Mouse (Mus musculus) C2C12 (cell line): Measurements from ENCODE around the gene AC129217.1. TPM values are rescaled to one million over a fixed set of nuclear protein-coding genes. Genes with fewer than 3 reads are reported as not detected.
A peak's percentile ranks its signal among the peaks of the same experiment; 100 is the strongest.

ENCODE experiments used
- H3K27me3 ChIP-seq: one replicate; pipeline ENCODE4 v1.6.1; 2011; ENCODE audit not compliant: control insufficient read depth, insufficient read depth, insufficient read length
- H3K36me3 ChIP-seq: one replicate; pipeline ENCODE4 v1.6.1; 2011; ENCODE audit not compliant: control insufficient read depth, insufficient read depth
- H3K4me3 ChIP-seq: one replicate; pipeline ENCODE4 v1.5.1; 2011; ENCODE audit warnings: mild to moderate bottlenecking, control low read depth; ENCODE audit not compliant: poor library complexity, insufficient read depth, severe bottlenecking
- H3K79me2 ChIP-seq: one replicate; pipeline ENCODE4 v1.6.1; 2011; ENCODE audit not compliant: control insufficient read depth, insufficient read depth
- H3K79me3 ChIP-seq: one replicate; pipeline ENCODE4 v1.6.1; 2011; ENCODE audit warnings: low read depth, control low read depth
- H3ac ChIP-seq: one replicate; pipeline ENCODE3; 2011; ENCODE audit warnings: low read depth; ENCODE audit not compliant: control insufficient read depth, insufficient read length
- CEBPB ChIP-seq: IDR thresholded peaks from one replicate; pipeline ENCODE4 v1.6.1; 2011; ENCODE audit warnings: low read depth, mild to moderate bottlenecking, control low read depth, moderate library complexity
- CTCF ChIP-seq: IDR thresholded peaks from one replicate; pipeline ENCODE4 v1.5.1; 2011; ENCODE audit not compliant: control insufficient read depth, insufficient read depth, insufficient read length
- FOSL1 ChIP-seq: IDR thresholded peaks from one replicate; pipeline ENCODE4 v1.8.0; 2011; ENCODE audit warnings: mild to moderate bottlenecking, low read length; ENCODE audit not compliant: poor library complexity, insufficient read depth, severe bottlenecking
- MAX ChIP-seq: IDR thresholded peaks from one replicate; pipeline ENCODE4 v1.6.1; 2011; ENCODE audit warnings: mild to moderate bottlenecking, control low read depth
- MYOD1 ChIP-seq: IDR thresholded peaks from one replicate; pipeline ENCODE4 v1.6.1; 2011; ENCODE audit warnings: low read depth; ENCODE audit not compliant: control insufficient read depth, insufficient read length
- MYOG ChIP-seq: IDR thresholded peaks from one replicate; pipeline ENCODE4 v1.6.1; 2011; ENCODE audit not compliant: control insufficient read depth, insufficient read length; ENCODE audit errors: extremely low read depth
- USF1 ChIP-seq: IDR thresholded peaks from one replicate; pipeline ENCODE4 v1.6.1; 2011; ENCODE audit warnings: low read depth, mild to moderate bottlenecking, control low read depth, moderate library complexity
- polyA plus RNA-seq: library from polyadenylated mRNA; unstranded; fragments of >200 nt; fragmentation: generic; extraction: Trizol; gene quantifications from one replicate; pipeline ENCODE4 v1.2.1, GENCODE M21; 2012; ENCODE audit warnings: missing spikeins

AC129217.1 gene
- polyA plus RNA-seq, 1 experiment, result 0.54 TPM

DNA sequence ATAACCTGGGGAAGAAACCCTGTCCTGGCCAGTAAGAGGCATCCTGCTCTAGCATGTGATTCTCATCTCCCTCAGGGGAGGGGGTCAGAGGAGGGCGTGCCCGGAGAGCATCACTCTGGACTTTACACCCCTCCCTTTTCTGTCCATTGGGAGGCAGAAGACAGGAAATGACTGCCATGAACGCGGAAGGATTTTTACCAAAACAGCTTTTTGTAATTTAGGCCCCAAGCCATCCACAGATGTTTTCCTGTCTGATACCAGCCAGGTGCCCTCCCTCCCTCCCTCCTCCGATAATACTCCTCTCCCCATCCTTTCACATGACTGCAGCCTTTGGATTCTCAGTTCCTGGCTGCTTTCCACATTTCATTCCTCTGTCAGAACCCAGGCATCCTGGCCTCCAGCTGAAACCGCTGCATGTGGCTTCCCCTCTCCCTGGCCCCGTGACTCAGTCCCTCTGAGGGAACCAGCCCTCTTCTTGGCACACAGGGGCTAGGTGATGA lies 20.9 kb downstream of the AC129217.1 start, which contains the start of gene Lrrn4cl:
Lrrn4cl (plus strand) TSS at position 367 of the 500 bp plus-strand sequence.
- no peaks in the 10 kb centered on the region for H3K79me3 ChIP-seq
- no peak within 1 kb of the TSS for H3ac ChIP-seq
- no peaks in the 10 kb centered on the region for H3K27me3 ChIP-seq
- peaks cover 31% of the 10 kb centered on the region for H3K36me3 ChIP-seq
- H3K79me2 ChIP-seq, result no peaks in the 10 kb centered on the region
- TF ChIP-seq USF1, result peak; percentile 43
- TF ChIP-seq MYOD1, result no peak
- TF ChIP-seq MYOG, result no peak
- H3K4me3 ChIP-seq, result no peak within 1 kb of the TSS

- peaks cover 19% of the 10 kb centered on the region for H3K36me3 ChIP-seq
- H3ac ChIP-seq, result no peak overlapping the region
- H3K79me3 ChIP-seq, result no peaks in the 10 kb centered on the region
- TF ChIP-seq CTCF (no peak), MYOD1 (no peak), MAX (no peak), FOSL1 (no peak), USF1 (no peak), CEBPB (no peak), MYOG (no peak)
- H3K4me3 ChIP-seq, result no peak overlapping the region
- H3K79me2 ChIP-seq, result no peaks in the 10 kb centered on the region
- no peaks in the 10 kb centered on the region for H3K27me3 ChIP-seq
Measured at GRCm38 (mm10) chr19:8851639-8852038, 22.1 kb downstream of the AC129217.1 start.

GRCm38 (mm10) chr19:8852236-8852928 lies 22.8 kb downstream of the AC129217.1 start:
- TF ChIP-seq MYOD1 (no peak), CTCF (no peak), MAX (no peak), CEBPB (no peak), MYOG (no peak), USF1 (no peak)
- H3K79me2 ChIP-seq, result no peaks in the 10 kb centered on the region
- H3K36me3 ChIP-seq, result peaks cover 11% of the 10 kb centered on the region
- no peak overlapping the region for H3K4me3 ChIP-seq
- no peak overlapping the region for H3ac ChIP-seq
- no peaks in the 10 kb centered on the region for H3K27me3 ChIP-seq
- H3K79me3 ChIP-seq, result no peaks in the 10 kb centered on the region

DNA sequence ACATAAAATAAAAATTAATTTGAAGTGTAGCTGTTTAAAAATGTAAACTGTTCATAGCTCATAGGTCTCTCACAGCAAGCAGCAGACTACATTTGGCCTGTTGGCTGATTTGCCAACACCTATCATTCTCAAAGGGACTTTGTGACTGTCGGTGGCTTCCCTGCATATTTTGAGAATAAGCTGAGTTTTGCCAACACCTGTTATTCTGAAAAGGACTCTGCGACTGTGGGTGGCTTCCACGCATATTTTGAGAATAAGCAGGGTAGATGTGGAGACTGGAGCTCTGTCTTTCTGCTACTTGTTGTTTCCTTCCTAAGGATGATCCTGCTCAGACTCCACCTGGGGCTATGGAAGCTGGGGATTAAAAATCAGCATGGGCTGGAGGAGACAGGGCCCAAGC lies 23.5 kb downstream of the AC129217.1 start:
- no peaks in the 10 kb centered on the region for H3K27me3 ChIP-seq
- TF ChIP-seq USF1, result no peak
- TF ChIP-seq MYOG, result no peak
- TF ChIP-seq CEBPB, result no peak
- no peak for TF ChIP-seq CTCF
- no peak for TF ChIP-seq MYOD1
- TF ChIP-seq FOSL1, result no peak
- no peak for TF ChIP-seq MAX
- no peaks in the 10 kb centered on the region for H3K79me3 ChIP-seq
- peaks cover 7% of the 10 kb centered on the region for H3K36me3 ChIP-seq
- no peaks in the 10 kb centered on the region for H3K79me2 ChIP-seq
- H3K4me3 ChIP-seq, result no peak overlapping the region
- no peak overlapping the region for H3ac ChIP-seq

DNA sequence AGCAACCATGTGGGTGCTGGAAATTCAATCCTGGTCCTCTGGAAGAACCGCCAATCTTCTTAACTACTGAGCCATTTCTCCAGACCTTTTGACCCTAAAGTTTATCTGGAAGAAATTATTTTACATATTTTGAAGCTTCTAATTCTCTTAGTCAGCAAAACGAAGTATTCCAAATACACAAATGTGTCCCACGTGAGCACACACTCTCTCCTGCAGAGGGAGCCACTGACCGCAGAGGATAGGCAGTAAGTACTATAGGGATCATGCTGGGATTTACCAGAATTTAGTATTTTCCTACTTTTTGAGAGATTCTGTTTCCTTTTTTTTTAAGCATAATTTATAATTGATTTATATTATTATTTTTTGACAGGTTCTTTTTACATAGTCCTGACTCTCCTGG lies 28.1 kb downstream of the AC129217.1 start:
- H3K79me2 ChIP-seq, result no peaks in the 10 kb centered on the region
- H3K4me3 ChIP-seq, result no peak overlapping the region
- peak; percentile 16 for TF ChIP-seq CTCF
- no peak for TF ChIP-seq MAX
- peak; percentile 79 for TF ChIP-seq USF1
- no peak overlapping the region for H3ac ChIP-seq
- H3K79me3 ChIP-seq, result no peaks in the 10 kb centered on the region
- H3K27me3 ChIP-seq, result no peaks in the 10 kb centered on the region
- H3K36me3 ChIP-seq, result no peaks in the 10 kb centered on the region

- no peak overlapping the region for H3K4me3 ChIP-seq
- H3K36me3 ChIP-seq, result no peaks in the 10 kb centered on the region
- no peaks in the 10 kb centered on the region for H3K79me3 ChIP-seq
- H3K79me2 ChIP-seq, result no peaks in the 10 kb centered on the region
- no peak overlapping the region for H3ac ChIP-seq
- no peak for TF ChIP-seq FOSL1
- no peak for TF ChIP-seq MYOD1
- no peak for TF ChIP-seq MAX
- no peak for TF ChIP-seq MYOG
- TF ChIP-seq USF1, result no peak
- TF ChIP-seq CTCF, result no peak
- no peak for TF ChIP-seq CEBPB
- no peaks in the 10 kb centered on the region for H3K27me3 ChIP-seq
Measured at GRCm38 (mm10) chr19:8859018-8859417, 29.4 kb downstream of the AC129217.1 start.
